Mouse (Mus musculus): ENCODE results near the gene Chst8. TPM values are rescaled to one million over a fixed set of nuclear protein-coding genes. Genes with fewer than 3 reads are reported as not detected.

Gene Chst8
- polyA plus RNA-seq, 1 experiment from 2014 or later: 4.1 TPM

- H3K27ac ChIP-seq (ENCODE audit: low read length): peak overlapping the region; percentile 4; the same call in 1 of the 2 replicates
- 3% methylated on average over 11 of the region's 11 CpGs for WGBS
- no peaks in the 10 kb centered on the region for H3K27me3 ChIP-seq (ENCODE audit: control insufficient read depth, insufficient read depth, low read length)
- H3K36me3 ChIP-seq (ENCODE audit: control insufficient read depth, insufficient read depth, low read length): no peaks in the 10 kb centered on the region
- ATAC-seq (ENCODE audit: insufficient number of reproducible peaks, insufficient read depth, low FRiP score, low read depth): peak; percentile 26; the same call in 1 of the 2 replicates
- no peaks in the 10 kb centered on the region for H3K9me3 ChIP-seq (ENCODE audit: control insufficient read depth, low read depth, low read length)
- H3K4me1 ChIP-seq (ENCODE audit: control insufficient read depth, insufficient read depth, low read length): peaks cover 22% of the 10 kb centered on the region
- peak overlapping the region; percentile 8 for H3K4me2 ChIP-seq (replicated peaks; ENCODE audit: low read depth, low read length)
- H3K9ac ChIP-seq (replicated peaks; ENCODE audit: low read depth, low read length): no peak overlapping the region
- H3K4me3 ChIP-seq (ENCODE audit: low read depth, low read length): no peak overlapping the region
These were observed 13.8 kb downstream of the Chst8 start for GRCm38 (mm10) chr7:34798441-34799403.

- Histone ChIP-seq H3K36me3 (ENCODE audit: control insufficient read depth, insufficient read depth, low read length) (no peaks in the 10 kb centered on the region), H3K27ac (ENCODE audit: low read length) (no peak overlapping the region; the same call in 1 of the 2 replicates), H3K4me3 (ENCODE audit: low read depth, low read length) (no peak overlapping the region), H3K27me3 (ENCODE audit: control insufficient read depth, insufficient read depth, low read length) (no peaks in the 10 kb centered on the region), H3K4me1 (ENCODE audit: control insufficient read depth, insufficient read depth, low read length) (peaks cover 22% of the 10 kb centered on the region), H3K4me2 (replicated peaks; ENCODE audit: low read depth, low read length) (peak overlapping the region; percentile 8), H3K9me3 (ENCODE audit: control insufficient read depth, low read depth, low read length) (no peaks in the 10 kb centered on the region), H3K9ac (replicated peaks; ENCODE audit: low read depth, low read length) (no peak overlapping the region)
- 3% methylated on average over 12 of the region's 12 CpGs for WGBS
- ATAC-seq (ENCODE audit: insufficient number of reproducible peaks, insufficient read depth, low FRiP score, low read depth): peak; percentile 80
These were observed 14.5 kb downstream of the Chst8 start for GRCm38 (mm10) chr7:34798039-34798438.

GRCm38 (mm10) chr7:34790459-34790858 is 22.1 kb downstream of the Chst8 start:
- Histone ChIP-seq H3K9ac (replicated peaks; ENCODE audit: low read depth, low read length) (no peak overlapping the region), H3K36me3 (ENCODE audit: control insufficient read depth, insufficient read depth, low read length) (no peaks in the 10 kb centered on the region), H3K4me3 (ENCODE audit: low read depth, low read length) (no peak overlapping the region), H3K4me2 (replicated peaks; ENCODE audit: low read depth, low read length) (no peak overlapping the region), H3K9me3 (ENCODE audit: control insufficient read depth, low read depth, low read length) (no peaks in the 10 kb centered on the region), H3K4me1 (ENCODE audit: control insufficient read depth, insufficient read depth, low read length) (no peaks in the 10 kb centered on the region), H3K27ac (ENCODE audit: low read length) (no peak overlapping the region), H3K27me3 (ENCODE audit: control insufficient read depth, insufficient read depth, low read length) (no peaks in the 10 kb centered on the region)
- 75% methylated on average over 7 of the region's 7 CpGs for WGBS
- ATAC-seq (ENCODE audit: insufficient number of reproducible peaks, insufficient read depth, low FRiP score, low read depth): no peak

- no peak for ATAC-seq (ENCODE audit: insufficient number of reproducible peaks, insufficient read depth, low FRiP score, low read depth)
- Histone ChIP-seq H3K27ac (ENCODE audit: low read length) (no peak overlapping the region), H3K36me3 (ENCODE audit: control insufficient read depth, insufficient read depth, low read length) (no peaks in the 10 kb centered on the region), H3K9ac (replicated peaks; ENCODE audit: low read depth, low read length) (no peak overlapping the region), H3K9me3 (ENCODE audit: control insufficient read depth, low read depth, low read length) (no peaks in the 10 kb centered on the region), H3K4me1 (ENCODE audit: control insufficient read depth, insufficient read depth, low read length) (no peaks in the 10 kb centered on the region), H3K27me3 (ENCODE audit: control insufficient read depth, insufficient read depth, low read length) (no peaks in the 10 kb centered on the region), H3K4me2 (replicated peaks; ENCODE audit: low read depth, low read length) (no peak overlapping the region), H3K4me3 (ENCODE audit: low read depth, low read length) (no peak overlapping the region)
These were observed 25.3 kb downstream of the Chst8 start for GRCm38 (mm10) chr7:34787171-34787570.

- H3K4me1 ChIP-seq (ENCODE audit: control insufficient read depth, insufficient read depth, low read length): no peaks in the 10 kb centered on the region
- 54% methylated on average over 6 of the region's 6 CpGs for WGBS
- no peak overlapping the region for H3K4me2 ChIP-seq (replicated peaks; ENCODE audit: low read depth, low read length)
- no peaks in the 10 kb centered on the region for H3K27me3 ChIP-seq (ENCODE audit: control insufficient read depth, insufficient read depth, low read length)
- H3K27ac ChIP-seq (ENCODE audit: low read length): no peak overlapping the region
- no peak for ATAC-seq (ENCODE audit: insufficient number of reproducible peaks, insufficient read depth, low FRiP score, low read depth)
- H3K36me3 ChIP-seq (ENCODE audit: control insufficient read depth, insufficient read depth, low read length): no peaks in the 10 kb centered on the region
- H3K4me3 ChIP-seq (ENCODE audit: low read depth, low read length): no peak overlapping the region
- H3K9ac ChIP-seq (replicated peaks; ENCODE audit: low read depth, low read length): no peak overlapping the region
- no peaks in the 10 kb centered on the region for H3K9me3 ChIP-seq (ENCODE audit: control insufficient read depth, low read depth, low read length)
These were observed 27.5 kb downstream of the Chst8 start for GRCm38 (mm10) chr7:34785052-34785451.

GRCm38 (mm10) chr7:34784469-34784868 is 28.0 kb downstream of the Chst8 start:
- no peak overlapping the region for H3K4me3 ChIP-seq (ENCODE audit: low read depth, low read length)
- no peaks in the 10 kb centered on the region for H3K27me3 ChIP-seq (ENCODE audit: control insufficient read depth, insufficient read depth, low read length)
- no peaks in the 10 kb centered on the region for H3K36me3 ChIP-seq (ENCODE audit: control insufficient read depth, insufficient read depth, low read length)
- no peak for ATAC-seq (ENCODE audit: insufficient number of reproducible peaks, insufficient read depth, low FRiP score, low read depth)
- H3K9me3 ChIP-seq (ENCODE audit: control insufficient read depth, low read depth, low read length): no peaks in the 10 kb centered on the region
- 73% methylated on average over 9 of the region's 9 CpGs for WGBS
- no peak overlapping the region for H3K9ac ChIP-seq (replicated peaks; ENCODE audit: low read depth, low read length)
- H3K4me2 ChIP-seq (replicated peaks; ENCODE audit: low read depth, low read length): no peak overlapping the region
- H3K27ac ChIP-seq (ENCODE audit: low read length): no peak overlapping the region
- H3K4me1 ChIP-seq (ENCODE audit: control insufficient read depth, insufficient read depth, low read length): no peaks in the 10 kb centered on the region

- no peak overlapping the region for H3K9ac ChIP-seq (replicated peaks; ENCODE audit: low read depth, low read length)
- H3K4me2 ChIP-seq (replicated peaks; ENCODE audit: low read depth, low read length): no peak overlapping the region
- H3K9me3 ChIP-seq (ENCODE audit: control insufficient read depth, low read depth, low read length): no peaks in the 10 kb centered on the region
- no peaks in the 10 kb centered on the region for H3K27me3 ChIP-seq (ENCODE audit: control insufficient read depth, insufficient read depth, low read length)
- H3K4me3 ChIP-seq (ENCODE audit: low read depth, low read length): no peak overlapping the region
- no peak overlapping the region for H3K27ac ChIP-seq (ENCODE audit: low read length)
- H3K36me3 ChIP-seq (ENCODE audit: control insufficient read depth, insufficient read depth, low read length): no peaks in the 10 kb centered on the region
- H3K4me1 ChIP-seq (ENCODE audit: control insufficient read depth, insufficient read depth, low read length): no peaks in the 10 kb centered on the region
- ATAC-seq (ENCODE audit: insufficient number of reproducible peaks, insufficient read depth, low FRiP score, low read depth): no peak
These were observed 30.5 kb downstream of the Chst8 start for GRCm38 (mm10) chr7:34781988-34782387.

GRCm38 (mm10) chr7:34781217-34781616 is 31.3 kb downstream of the Chst8 start:
- Histone ChIP-seq H3K4me3 (ENCODE audit: low read depth, low read length) (no peak overlapping the region), H3K4me1 (ENCODE audit: control insufficient read depth, insufficient read depth, low read length) (no peaks in the 10 kb centered on the region), H3K27me3 (ENCODE audit: control insufficient read depth, insufficient read depth, low read length) (no peaks in the 10 kb centered on the region), H3K27ac (ENCODE audit: low read length) (no peak overlapping the region), H3K9me3 (ENCODE audit: control insufficient read depth, low read depth, low read length) (no peaks in the 10 kb centered on the region), H3K36me3 (ENCODE audit: control insufficient read depth, insufficient read depth, low read length) (no peaks in the 10 kb centered on the region), H3K4me2 (replicated peaks; ENCODE audit: low read depth, low read length) (no peak overlapping the region), H3K9ac (replicated peaks; ENCODE audit: low read depth, low read length) (no peak overlapping the region)
- no peak for ATAC-seq (ENCODE audit: insufficient number of reproducible peaks, insufficient read depth, low FRiP score, low read depth)
- 86% methylated on average over 2 of the region's 2 CpGs for WGBS

Data from stomach, embryonic 14.5 days (tissue).